Mouse (Mus musculus) layer of hippocampus, adult 8-10 months (tissue): Measurements from ENCODE around the gene Tpk1. TPM values are rescaled to one million over a fixed set of nuclear protein-coding genes. Genes with fewer than 3 reads are reported as not detected.
"Not testable (repeated sequence)": the region's sequence is repeated elsewhere in the genome, so short reads cannot be mapped to it uniquely, and the experiment has no call there.

Experiments used
- DNase-seq, 2 experiments: peaks; one replicate each; pipeline ENCODE4 v3.0.0; 2022; ENCODE audit warnings: low spot score in 2 of 2
- total RNA-seq, 4 experiments: library from RNA; stranded (reverse); gene quantifications; 2 replicates each; pipeline ENCODE4 v1.2.4; 2022

Gene Tpk1
- total RNA-seq, 4 experiments from 2014 or later = 2.1 to 10.6 (median 4.0) TPM

- peak in 1 of 2 experiments; percentile 22 for DNase-seq
These were observed 23.7 kb downstream of the Tpk1 start for GRCm38 (mm10) chr6:43642375-43642774.

DNA sequence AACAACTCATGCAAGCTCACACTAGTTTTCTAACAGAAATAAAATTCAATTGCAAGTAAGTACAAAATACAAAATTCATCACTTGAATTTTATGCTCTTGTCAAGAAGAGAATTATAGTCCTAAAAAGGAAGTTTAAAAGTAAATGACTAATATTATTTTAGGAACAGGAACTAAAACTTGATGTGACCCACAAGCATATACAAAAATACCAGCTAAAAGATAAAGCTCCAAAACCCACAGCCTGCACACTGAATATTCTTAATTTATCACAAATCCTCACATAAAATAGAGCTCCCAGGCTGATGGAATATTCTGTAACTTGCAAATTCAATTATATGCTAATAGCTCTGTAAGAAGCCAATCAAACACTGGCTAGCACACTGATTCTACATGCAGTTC is 25.5 kb downstream of the Tpk1 start:
- no peak for DNase-seq

DNA sequence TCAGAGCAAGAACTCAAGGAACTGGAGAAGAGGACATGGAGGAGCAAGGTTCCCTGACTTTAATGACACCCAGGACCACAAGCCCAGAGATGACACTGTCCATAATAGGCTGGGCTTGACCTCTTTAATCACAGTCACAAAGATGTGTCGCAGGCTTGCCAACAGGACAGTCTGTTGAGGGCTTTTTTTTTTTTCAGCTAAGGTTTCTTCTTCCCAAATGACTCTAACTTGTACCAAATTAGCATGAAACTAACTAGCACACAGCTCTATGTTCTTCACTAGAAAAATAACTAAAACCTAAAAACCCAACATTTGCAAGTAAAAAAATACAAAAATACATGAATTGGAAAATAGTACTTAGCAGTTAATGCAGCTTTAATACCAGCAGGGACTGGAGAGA is 27.2 kb downstream of the Tpk1 start:
- no peak for DNase-seq

- no peak for DNase-seq
These were observed 28.0 kb downstream of the Tpk1 start for GRCm38 (mm10) chr6:43638119-43638518.

DNA sequence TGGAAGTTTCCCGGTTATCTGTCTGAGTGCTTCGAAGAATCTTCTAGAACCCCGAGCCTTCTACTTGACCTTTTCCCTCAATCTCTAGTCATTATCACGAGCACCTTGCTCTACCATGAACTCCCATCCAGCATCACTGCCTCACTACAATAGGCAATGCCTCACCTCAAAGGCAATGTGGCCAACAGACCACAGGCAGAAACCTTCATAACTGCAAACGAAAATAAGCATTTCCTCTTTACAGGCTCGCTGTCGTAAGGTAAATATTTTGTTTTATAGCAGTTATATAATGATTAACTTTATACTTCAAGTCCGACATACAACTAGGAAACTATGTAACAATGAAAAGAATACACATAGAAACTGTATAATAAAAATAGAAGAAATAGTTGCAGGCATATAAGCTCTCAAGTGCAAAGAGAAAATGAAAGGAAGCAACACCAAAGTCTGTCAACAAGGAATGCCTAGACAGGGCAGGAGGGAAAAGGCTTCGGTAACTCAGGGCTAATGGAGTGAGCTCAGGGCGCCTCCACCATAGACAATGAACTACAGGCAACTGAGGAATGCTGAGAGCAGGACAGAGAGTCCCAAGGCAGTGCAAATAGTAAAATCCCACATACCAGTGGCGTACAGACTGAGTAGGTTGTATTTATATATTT is 29.0 kb downstream of the Tpk1 start:
- DNase-seq = no peak

DNA sequence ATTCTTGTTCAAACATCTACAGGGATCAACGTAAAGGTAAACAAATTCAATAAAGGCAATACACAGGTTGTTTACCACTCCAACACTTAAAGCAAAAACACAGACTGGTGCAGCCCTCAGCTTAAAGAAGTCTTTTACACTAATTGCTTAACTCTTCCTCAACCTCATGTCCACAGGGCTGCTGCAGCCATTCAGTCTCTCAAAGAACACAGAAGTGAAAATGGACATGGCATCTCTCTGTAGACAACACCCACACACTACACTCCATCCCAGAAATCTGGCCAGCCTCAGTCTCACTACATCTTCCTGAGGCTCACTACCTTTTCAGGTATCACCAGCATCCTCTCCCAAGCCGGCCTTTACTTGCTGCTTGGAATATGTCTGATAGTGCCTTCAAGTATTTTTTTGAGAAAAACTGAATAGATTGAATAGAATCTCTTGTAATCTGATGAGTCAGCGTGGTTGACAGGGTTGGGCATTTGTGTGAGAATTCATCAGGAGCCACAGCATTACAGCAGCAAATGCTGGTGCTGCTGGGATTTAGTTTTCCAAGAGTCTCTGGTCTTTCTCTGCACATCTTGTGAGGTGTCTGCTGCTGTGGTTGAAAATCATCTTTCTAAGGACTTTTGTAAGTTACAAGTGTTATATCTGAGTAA is 32.6 kb downstream of the Tpk1 start:
- no peak for DNase-seq

DNA sequence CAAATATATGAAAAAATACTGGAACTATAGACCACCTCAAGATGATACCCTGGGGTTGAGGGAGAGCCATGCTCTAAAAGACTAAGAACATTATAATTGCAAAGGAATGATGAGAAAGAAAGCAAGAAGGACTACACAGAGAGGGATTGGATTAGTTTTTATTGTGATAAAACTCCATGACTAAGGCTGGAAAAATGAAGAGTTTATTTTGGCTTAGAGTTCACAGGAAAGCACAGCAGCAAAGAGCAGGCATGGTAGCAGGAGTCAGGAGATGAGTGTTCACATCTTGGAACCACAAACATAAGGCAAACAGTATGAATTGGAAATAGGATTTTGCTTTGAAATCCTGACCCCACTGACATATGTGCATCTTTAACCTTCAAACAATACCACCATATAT is 33.2 kb downstream of the Tpk1 start:
- DNase-seq = no peak

DNA sequence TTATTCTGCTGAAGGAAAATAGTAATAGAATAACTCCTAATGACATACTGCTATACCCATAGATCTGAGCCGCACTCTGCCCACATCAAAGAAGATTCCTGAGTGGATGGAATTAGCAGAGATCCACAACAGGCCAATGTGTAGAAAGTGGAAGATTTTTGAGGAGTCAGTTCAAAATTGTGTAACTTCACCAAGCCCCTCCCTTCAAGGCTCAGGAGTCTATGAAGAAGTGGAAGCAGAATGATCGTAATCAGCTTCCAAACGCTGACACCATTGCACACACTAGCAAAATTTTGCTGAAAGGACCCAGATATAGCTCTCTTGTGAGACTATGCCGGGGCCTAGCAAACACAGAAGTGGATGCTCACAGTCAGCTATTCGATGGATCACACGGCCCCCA is 42.6 kb downstream of the Tpk1 start:
- DNase-seq = not testable (repeated sequence)

DNA sequence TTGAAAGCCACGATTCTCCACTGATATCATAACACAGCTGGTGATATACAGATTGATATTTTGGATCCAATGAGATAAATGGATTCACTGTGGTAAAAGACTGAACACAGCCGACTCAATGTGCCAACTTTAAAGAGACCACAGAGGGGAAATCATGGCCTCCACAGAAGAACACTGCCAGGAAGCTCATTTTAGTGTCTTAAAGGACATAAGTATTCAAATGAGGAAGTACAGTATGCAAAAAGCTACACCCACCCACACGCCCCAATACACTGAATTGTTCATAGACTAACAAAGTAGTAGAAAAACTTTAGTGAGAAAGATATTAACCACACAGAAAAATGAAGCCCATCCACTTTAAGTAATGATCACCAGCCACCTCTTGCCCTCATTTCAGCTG is 46.8 kb downstream of the Tpk1 start:
- DNase-seq = no peak

DNA sequence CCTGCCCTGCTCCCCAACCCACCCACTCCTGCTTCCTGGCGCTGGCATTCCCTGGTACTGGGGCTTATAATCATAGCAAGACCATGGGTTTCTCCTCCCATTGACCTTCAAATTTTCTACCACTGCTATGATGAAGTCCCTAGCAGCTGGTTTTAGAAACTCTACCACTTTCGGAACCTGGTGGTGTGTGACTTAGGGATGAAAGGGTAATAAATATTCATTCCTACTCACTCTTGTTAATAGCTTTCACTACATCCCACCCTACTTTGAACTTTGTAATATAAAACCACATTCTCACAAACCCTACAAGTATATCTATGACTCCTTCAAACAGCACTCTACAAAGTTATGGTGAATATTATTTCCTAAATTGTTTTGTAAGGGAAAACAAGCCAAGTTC is 54.3 kb downstream of the Tpk1 start:
- no peak for DNase-seq

- DNase-seq = no peak
These were observed 75.1 kb downstream of the Tpk1 start for GRCm38 (mm10) chr6:43590841-43591541.

DNA sequence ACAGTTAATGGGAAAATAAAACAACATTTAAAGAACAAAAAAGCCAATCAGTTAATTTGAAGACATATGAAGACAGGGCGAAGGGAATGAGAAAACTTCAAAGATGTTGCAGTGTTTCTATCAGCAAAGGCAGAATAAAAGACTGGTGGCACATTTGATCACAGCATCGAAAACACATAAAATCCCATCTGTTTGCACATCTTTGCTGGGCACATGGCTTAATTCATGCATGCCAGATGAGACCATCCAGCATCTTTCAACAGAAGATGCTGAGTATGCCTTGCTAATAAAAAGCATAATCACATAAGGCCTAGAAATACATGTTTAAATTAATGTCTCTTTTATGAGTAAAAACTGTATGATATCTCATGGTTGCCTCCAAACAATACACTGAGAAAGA is 80.8 kb downstream of the Tpk1 start:
- peak; percentile 13 to 17 for DNase-seq

- DNase-seq = no peak
These were observed 84.3 kb downstream of the Tpk1 start for GRCm38 (mm10) chr6:43581809-43582208.

- no peak for DNase-seq
These were observed 98.2 kb downstream of the Tpk1 start for GRCm38 (mm10) chr6:43567885-43568284.

- no peak for DNase-seq
These were observed 103.6 kb downstream of the Tpk1 start for GRCm38 (mm10) chr6:43562474-43562873.

DNA sequence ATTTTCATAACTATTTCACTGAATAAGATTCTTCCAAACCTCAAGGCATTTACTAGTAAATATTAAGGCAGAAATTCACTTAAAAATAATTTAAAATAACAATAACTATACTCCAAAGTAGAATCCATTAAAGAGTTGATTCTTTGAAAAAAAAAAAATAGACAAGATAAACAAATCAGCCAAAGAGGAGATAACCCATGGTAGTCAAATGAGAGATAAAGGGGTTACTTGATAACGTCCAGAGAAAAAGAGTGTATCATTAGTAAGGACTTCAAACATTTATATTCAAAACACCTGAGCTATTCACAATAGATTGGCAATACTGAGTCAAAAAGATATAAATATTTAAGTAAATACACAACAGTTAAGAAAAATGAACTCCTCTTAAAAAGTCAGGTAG is 114.7 kb downstream of the Tpk1 start:
- DNase-seq = no peak

- DNase-seq = no peak
These were observed 119.5 kb downstream of the Tpk1 start for GRCm38 (mm10) chr6:43546537-43546936.

DNA sequence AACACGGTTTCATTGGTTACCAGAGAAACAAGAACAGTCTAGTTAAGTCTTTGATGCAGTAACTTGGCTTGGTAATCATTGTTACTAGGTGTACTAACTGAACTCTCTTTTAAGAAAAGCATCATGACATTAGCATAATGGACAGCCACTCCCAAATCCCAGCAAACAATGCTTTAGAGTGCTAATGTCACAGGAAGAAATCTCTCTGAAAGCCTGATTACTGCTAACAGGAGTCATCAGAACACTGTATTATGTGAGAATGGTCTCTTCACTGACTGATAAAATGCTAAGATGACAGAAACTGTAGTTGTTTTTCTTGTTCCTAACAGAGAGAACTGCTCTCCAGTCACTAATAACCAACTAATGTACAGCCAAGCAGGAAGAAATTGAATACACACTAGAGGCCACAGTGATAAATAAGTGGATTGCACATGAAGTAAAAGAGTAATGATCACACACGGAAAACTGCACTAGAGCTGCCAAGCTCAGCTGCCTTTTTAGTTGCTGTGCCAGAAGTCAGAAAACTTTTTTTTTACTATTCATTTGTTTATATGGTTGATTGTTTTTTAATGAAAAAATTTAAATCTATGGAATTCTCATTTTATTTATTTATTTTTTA is 128.7 kb downstream of the Tpk1 start:
- no peak for DNase-seq

DNA sequence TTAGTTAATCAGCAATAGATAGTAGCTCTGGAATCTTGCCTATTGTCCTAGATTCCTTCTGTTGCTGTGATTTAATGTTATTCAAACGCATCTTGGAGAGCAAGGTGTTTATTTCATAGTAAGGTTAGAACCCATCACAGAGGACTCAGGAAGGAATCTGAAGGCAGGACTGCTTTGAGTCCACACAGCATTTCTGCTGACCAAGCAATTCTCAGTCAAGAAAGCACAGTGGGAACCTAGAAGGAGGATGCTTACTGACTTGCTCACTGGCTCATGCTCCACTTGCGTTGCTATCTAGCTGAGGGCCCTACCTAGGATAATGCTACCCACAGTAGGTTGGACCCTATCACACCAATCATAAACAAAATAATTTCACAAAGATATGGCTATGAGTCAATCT is 130.6 kb downstream of the Tpk1 start:
- no peak for DNase-seq

DNA sequence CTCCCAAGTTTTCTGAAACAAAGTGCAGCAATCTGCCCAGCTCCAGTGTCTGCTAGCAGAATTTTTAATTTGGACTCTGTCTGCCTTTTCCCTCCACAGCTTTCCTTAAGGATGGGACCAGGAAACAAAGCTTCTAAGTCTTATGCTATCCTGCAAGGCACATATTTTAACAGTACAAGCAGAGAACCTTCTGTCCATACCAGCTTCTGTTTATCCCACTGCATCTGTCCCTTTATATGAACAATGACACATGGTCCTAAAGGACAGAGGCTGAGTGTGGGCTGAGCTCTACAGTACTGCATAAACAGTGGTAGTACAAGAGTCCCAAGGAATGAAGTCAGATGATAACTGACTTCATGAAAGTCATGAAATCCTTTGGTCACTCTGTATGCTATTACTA is 132.8 kb downstream of the Tpk1 start:
- peak; percentile 20 to 26 for DNase-seq

GRCm38 (mm10) chr6:43532822-43533221 is 133.3 kb downstream of the Tpk1 start:
- no peak for DNase-seq

GRCm38 (mm10) chr6:43531996-43532395 is 134.1 kb downstream of the Tpk1 start:
- DNase-seq = no peak
